Mouse (Mus musculus): ENCODE results near the gene Pex6.

GRCm38 (mm10) chr17:46758753-46759152 is 47.5 kb downstream of the Pex6 start:
- no peak for TF ChIP-seq CTCF (IDR thresholded peaks at IDR 0.05; ENCODE audit: low read depth)
- TF ChIP-seq EP300 (IDR thresholded peaks at IDR 0.05; ENCODE audit: low read depth), result no peak
